Mouse (Mus musculus): ENCODE results near the gene Serp1.
"Not testable (repeated sequence)": the region's sequence is repeated elsewhere in the genome, so short reads cannot be mapped to it uniquely, and the experiment has no call there.

The Serp1 gene

DNA sequence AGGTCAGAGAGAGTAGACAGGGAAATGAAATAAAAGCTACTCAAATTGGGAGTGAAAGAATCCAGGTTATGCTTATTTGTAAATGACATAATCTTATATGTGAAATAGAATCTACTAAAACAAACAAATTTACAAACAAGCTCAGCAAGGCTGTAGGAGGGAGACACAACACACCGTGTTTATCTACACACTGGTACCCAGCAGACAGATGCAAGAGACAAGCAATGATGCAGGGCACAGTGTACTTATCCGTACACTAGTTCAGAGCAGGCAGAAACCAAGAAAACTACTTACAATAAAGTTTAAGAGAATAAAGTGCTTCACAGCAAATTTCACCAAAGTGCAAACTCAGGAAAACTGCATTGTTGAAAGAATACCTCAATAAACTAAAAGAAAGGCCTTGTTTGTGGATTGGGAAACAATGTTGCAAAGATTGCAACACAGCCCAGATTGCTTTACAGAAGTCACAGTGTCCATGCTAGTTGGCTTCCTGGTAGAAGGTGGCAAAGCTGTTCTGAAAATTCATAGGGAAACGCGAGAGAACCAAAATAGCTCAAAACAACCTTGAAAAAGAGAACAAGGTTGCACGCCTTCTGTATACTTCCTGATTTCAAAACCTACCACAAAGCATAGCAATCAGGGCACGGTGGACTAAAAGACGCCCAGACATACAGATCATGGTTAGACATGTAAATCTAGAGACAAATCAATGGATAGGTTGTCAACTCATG is 17.5 kb downstream of the Serp1 start:
- no peak for ATAC-seq (ENCODE audit: insufficient number of reproducible peaks, low FRiP score, low TSS enrichment)

DNA sequence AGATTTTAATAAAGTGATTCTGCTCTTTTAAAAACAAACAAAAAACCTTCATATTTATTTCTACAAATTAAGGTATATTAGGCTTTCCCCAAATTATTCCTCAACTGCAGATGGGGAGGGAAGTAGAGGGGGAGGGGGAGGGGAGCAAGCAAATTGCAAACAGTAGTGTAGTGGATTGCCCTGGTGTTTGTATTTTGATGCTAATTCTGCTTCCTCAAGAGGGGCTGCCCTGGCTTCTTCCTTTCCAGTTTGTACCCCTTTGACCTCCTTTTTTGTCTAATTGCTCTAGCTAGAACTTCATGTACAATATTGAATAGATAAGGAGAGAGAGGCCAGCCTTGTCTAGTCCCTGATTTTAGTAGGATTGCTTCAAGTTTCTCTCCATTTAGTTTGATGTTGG is 21.0 kb downstream of the Serp1 start:
- ATAC-seq (ENCODE audit: insufficient number of reproducible peaks, low FRiP score, low TSS enrichment): no peak

- no peak for ATAC-seq (ENCODE audit: insufficient number of reproducible peaks, low FRiP score, low TSS enrichment)
Observed at GRCm38 (mm10) chr3:58503720-58504333, 21.9 kb downstream of the Serp1 start.

DNA sequence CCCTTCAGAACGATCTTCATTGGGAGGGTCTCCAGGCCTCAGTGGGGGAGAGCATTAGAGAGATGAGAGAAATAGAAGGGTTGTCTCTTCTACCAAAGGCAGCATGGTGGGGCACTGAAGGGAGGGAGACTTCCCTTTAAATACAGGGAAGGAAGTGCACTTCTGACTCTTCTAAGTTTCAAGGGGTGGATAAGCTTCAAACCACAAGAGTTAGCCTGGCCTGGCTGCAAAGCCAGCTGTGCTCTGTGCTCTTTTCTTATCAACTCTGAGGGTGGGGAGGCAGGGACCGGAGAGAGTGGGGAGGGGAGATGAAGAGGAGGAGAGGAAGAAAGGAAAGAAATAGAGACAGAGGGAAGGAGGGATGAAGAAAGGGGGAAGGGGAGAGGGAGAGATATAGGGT is 23.7 kb downstream of the Serp1 start:
- no peak for ATAC-seq (ENCODE audit: insufficient number of reproducible peaks, low FRiP score, low TSS enrichment)

DNA sequence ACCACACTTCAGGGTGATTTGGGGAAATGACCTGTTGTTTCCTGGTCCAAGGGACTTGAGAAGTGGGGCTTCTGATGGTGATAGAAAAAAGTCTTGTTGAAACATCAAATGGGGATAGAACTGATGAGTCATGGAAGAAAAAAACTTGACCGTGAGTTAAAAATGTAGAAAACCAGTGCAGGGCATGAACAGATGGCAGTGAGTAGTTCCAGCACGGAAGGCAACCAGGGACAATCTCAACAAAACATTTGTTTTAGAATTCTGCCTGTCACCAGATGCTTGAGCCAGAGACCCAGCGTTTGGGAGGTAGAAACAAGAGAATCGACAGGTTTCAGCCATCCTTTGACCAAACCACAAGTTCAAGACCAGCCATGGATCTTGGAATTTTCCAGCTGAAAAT is 32.1 kb downstream of the Serp1 start:
- no peak for ATAC-seq (ENCODE audit: insufficient number of reproducible peaks, low FRiP score, low TSS enrichment)

DNA sequence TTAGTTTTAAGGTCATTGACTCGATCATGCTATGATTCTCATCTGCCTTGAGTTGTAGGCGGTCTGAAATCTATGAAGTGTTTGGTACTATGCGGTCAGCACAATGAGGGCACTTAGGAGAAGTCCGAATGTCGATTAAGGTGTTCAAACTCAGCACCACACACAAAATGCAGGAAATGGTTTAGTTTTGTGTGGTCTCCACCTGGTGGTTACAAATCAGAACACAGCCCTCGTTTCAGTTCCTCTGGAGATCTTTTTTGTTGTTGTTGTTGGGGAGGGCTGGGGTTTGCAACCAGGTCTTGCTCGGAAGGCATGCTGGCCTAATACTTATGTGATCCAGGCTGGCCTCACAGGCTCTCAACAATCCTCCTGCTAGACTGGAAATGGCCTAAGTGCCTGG is 34.9 kb downstream of the Serp1 start:
- no peak for ATAC-seq (ENCODE audit: insufficient number of reproducible peaks, low FRiP score, low TSS enrichment)

DNA sequence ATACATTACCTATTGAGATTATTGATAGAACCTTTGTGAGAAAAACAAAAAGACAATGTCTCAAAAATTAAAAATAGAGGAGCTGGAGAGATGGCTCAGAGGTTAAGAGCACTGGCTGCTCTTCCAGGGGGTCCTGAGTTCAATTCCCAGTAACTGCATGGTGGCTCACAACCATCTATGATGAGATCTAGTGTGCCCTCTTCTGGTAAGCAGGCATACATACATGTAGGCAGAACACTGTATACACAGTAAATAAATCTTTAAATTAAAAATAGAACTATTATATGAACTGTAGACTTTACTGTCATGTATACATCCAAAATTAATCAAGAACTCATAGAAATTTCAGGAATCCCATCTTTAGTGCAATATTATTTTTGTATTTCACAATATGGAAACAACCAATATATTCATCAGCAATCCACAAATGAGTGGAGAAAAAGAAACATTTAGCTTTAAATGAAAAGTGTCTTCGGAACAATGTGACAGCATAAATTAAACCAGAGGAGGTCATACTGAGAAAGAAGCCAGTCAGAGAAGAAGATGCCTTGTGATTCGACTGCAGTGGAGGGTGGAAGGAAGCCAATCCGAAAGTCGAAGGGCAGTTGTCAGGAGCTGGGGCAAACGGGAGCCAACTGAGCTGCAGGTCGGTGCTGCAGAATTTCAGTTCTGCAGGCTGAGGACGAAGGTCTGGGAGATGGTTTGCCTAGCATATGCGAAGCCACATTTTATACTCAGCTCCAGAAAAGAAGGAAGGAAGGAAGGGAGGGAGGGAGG is 37.5 kb downstream of the Serp1 start:
- no peak for ATAC-seq (ENCODE audit: insufficient number of reproducible peaks, low FRiP score, low TSS enrichment)

- no peak for ATAC-seq (ENCODE audit: insufficient number of reproducible peaks, low FRiP score, low TSS enrichment)
Observed at GRCm38 (mm10) chr3:58487121-58487520, 38.6 kb downstream of the Serp1 start.

DNA sequence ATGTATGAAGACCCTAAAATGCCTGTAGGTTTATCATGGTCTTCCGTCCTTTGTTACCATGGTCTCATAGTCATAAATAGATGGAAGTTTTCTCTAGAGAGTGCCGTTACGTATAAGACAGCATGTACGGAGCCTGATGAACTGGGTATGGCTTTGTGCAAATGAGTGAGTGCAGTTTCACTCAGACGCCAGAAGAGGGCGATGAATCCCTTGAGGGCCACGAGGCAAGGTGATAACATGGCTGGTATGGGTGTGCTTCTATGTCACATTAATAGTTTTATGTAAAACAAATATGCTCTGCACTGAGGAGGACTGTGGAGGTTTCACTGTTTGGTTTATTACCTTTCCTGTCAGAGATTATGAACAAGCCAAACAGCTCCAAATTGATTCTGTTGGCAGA is 39.8 kb downstream of the Serp1 start:
- no peak for ATAC-seq (ENCODE audit: insufficient number of reproducible peaks, low FRiP score, low TSS enrichment)

- no peak for ATAC-seq (ENCODE audit: insufficient number of reproducible peaks, low FRiP score, low TSS enrichment)
Observed at GRCm38 (mm10) chr3:58478755-58479455, 46.8 kb downstream of the Serp1 start.

DNA sequence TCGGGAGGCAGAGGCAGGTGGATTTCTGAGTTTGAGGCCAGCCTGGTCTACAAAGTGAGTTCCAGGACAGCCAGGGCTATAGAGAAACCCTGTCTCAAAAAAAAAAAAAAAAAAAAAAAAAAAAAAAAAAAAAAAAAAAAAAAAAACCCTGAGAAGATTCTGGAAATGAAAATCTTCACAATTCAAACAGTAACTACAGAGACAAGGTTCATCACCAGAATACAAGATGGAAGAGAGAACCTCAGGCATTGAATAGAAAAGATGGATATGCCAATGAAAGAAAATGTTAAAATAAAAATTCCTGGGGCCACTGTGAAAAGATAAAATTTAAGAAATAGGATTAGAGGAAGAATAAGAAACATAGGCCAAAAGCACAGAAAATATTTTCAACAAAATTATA is 50.4 kb downstream of the Serp1 start:
- not testable (repeated sequence) for ATAC-seq (ENCODE audit: insufficient number of reproducible peaks, low FRiP score, low TSS enrichment)
